Mouse (Mus musculus) G1E (cell line): ENCODE results near the gene Tmc8. TPM values are rescaled to one million over a fixed set of nuclear protein-coding genes. Genes with fewer than 3 reads are reported as not detected.
A peak's percentile ranks its signal among the peaks of the same experiment; 100 is the strongest.
"Not testable (repeated sequence)": the region's sequence is repeated elsewhere in the genome, so short reads cannot be mapped to it uniquely, and the experiment has no call there.

Source experiments
- ATAC-seq: 2 replicates; pipeline ENCODE4 v1.8.0; 2016; ENCODE audit warnings: mild to moderate bottlenecking; ENCODE audit not compliant: insufficient number of reproducible peaks, poor library complexity, low FRiP score, severe bottlenecking; ENCODE audit errors: extremely low read depth
- DNase-seq: peaks from one replicate; pipeline ENCODE4 v3.0.0; 2012; ENCODE audit warnings: low spot score
- H3K27me3 ChIP-seq: 2 replicates; pipeline ENCODE4 v1.6.1; 2012; ENCODE audit warnings: mild to moderate bottlenecking, low read length, inconsistent platforms; ENCODE audit not compliant: insufficient read depth
- H3K36me3 ChIP-seq: replicated peaks from 2 replicates; pipeline ENCODE3; 2012; ENCODE audit warnings: mild to moderate bottlenecking, inconsistent platforms
- H3K4me1 ChIP-seq: 2 replicates; pipeline ENCODE4 v1.6.1; 2012; ENCODE audit warnings: low read depth, low read length, inconsistent platforms, mixed read lengths; ENCODE audit not compliant: insufficient read depth
- H3K4me3 ChIP-seq: 2 replicates; pipeline ENCODE4 v1.5.1; 2012; ENCODE audit warnings: low read depth, mild to moderate bottlenecking, inconsistent platforms, low read length, moderate library complexity, mixed read lengths
- H3K9me3 ChIP-seq: replicated peaks from 2 replicates; pipeline ENCODE4 v1.6.1; 2012; ENCODE audit warnings: inconsistent platforms
- CTCF ChIP-seq: IDR thresholded peaks from 2 replicates; pipeline ENCODE4 v1.5.1; 2012; ENCODE audit warnings: low read depth, low read length, inconsistent platforms, mixed read lengths
- GATA1 ChIP-seq: IDR thresholded peaks from 2 replicates; pipeline ENCODE4 v1.6.1; 2012; ENCODE audit warnings: borderline replicate concordance, low read length, inconsistent platforms, mixed read lengths
- GATA2 ChIP-seq: IDR thresholded peaks from 2 replicates; pipeline ENCODE4 v1.6.1; 2012; ENCODE audit warnings: low read depth, low read length, inconsistent platforms, borderline replicate concordance
- POLR2AphosphoS5 ChIP-seq: IDR thresholded peaks from 2 replicates; pipeline ENCODE4 v1.6.1; 2012; ENCODE audit warnings: low read depth, low read length, inconsistent platforms; ENCODE audit not compliant: insufficient replicate concordance
- TAL1 ChIP-seq: conservative IDR thresholded peaks from 2 replicates; pipeline ENCODE4 v1.6.1; 2012; ENCODE audit warnings: low read depth, low read length, inconsistent platforms, mixed read lengths
- polyA plus RNA-seq: library from polyadenylated mRNA; stranded (reverse); fragments of >175 nt; gene quantifications from 2 replicates; pipeline ENCODE4 v1.2.3, GENCODE M21; 2012
- total RNA-seq, 2 experiments: library from RNA; stranded (forward) in 1 of 2; stranded (reverse) in 1 of 2; fragments of 200-1000 nt in 1 of 2; fragments of >200 nt in 1 of 2; fragmentation: Nextera tagmentation in 1 of 2; gene quantifications; 2 replicates each; pipeline ENCODE4 v1.2.3; 2014 to 2017

The Tmc8 gene
- total and polyA plus RNA-seq, 3 experiments, result 3.4 to 43.8 (median 26.9) TPM

- peak within 1 kb of the TSS; percentile 99 for H3K4me3 ChIP-seq
- H3K36me3 ChIP-seq, result peaks cover 77% of the 10 kb centered on the region
- H3K27me3 ChIP-seq, result no peaks in the 10 kb centered on the region
- DNase-seq, result peak; percentile 84
- TF ChIP-seq GATA1 (no peak), CTCF (no peak), GATA2 (no peak), POLR2AphosphoS5 (no peak), TAL1 (no peak)
- no peaks in the 10 kb centered on the region for H3K9me3 ChIP-seq
- ATAC-seq, result no peak
- H3K4me1 ChIP-seq, result peaks cover 62% of the 10 kb centered on the region
These were observed 27.8 kb downstream of the Tmc8 start, which contains the start of the genes Gm20708 and Syngr2 for GRCm38 (mm10) chr11:117809407-117810311. Gene Gm20708 (plus strand): TSS chr11:117809668. Gene Syngr2 (plus strand): TSS chr11:117809668.

- ATAC-seq, result peak; percentile 86
- H3K4me1 ChIP-seq, result peaks cover 71% of the 10 kb centered on the region
- H3K9me3 ChIP-seq, result no peaks in the 10 kb centered on the region
- TF ChIP-seq GATA1 (no peak), CTCF (0 out of 2 replicates have a peak, but pooled peaks have one; percentile 31)
- DNase-seq, result peak; percentile 81
- H3K36me3 ChIP-seq, result peaks cover 78% of the 10 kb centered on the region
- peak overlapping the region; percentile 99 for H3K4me3 ChIP-seq
- no peaks in the 10 kb centered on the region for H3K27me3 ChIP-seq
These were observed 28.6 kb downstream of the Tmc8 start for GRCm38 (mm10) chr11:117810401-117811046.

GRCm38 (mm10) chr11:117813867-117814266 is 32.0 kb downstream of the Tmc8 start:
- Histone ChIP-seq H3K4me1 (peaks cover 88% of the 10 kb centered on the region), H3K27me3 (no peaks in the 10 kb centered on the region), H3K9me3 (no peaks in the 10 kb centered on the region), H3K36me3 (peaks cover 84% of the 10 kb centered on the region), H3K4me3 (no peak overlapping the region)
- TF ChIP-seq GATA2, result no peak
- TF ChIP-seq GATA1, result no peak
- no peak for TF ChIP-seq TAL1
- TF ChIP-seq CTCF, result no peak
- no peak for TF ChIP-seq POLR2AphosphoS5
- DNase-seq (no peak), ATAC-seq (no peak)

- DNase-seq (no peak), ATAC-seq (no peak)
- Histone ChIP-seq H3K36me3 (peaks cover 94% of the 10 kb centered on the region), H3K27me3 (no peaks in the 10 kb centered on the region), H3K4me1 (peaks cover 92% of the 10 kb centered on the region), H3K9me3 (no peaks in the 10 kb centered on the region), H3K4me3 (no peak overlapping the region)
- TF ChIP-seq GATA2 (no peak), GATA1 (no peak), TAL1 (no peak), POLR2AphosphoS5 (no peak), CTCF (no peak)
These were observed 33.0 kb downstream of the Tmc8 start for GRCm38 (mm10) chr11:117814704-117815366.

- H3K9me3 ChIP-seq, H3K4me3 ChIP-seq, DNase-seq, H3K27me3 ChIP-seq, ATAC-seq: not testable (repeated sequence)
- H3K4me1 ChIP-seq, result peaks cover 89% of the 10 kb centered on the region
- H3K36me3 ChIP-seq, result peaks cover 100% of the 10 kb centered on the region
These were observed 34.0 kb downstream of the Tmc8 start for GRCm38 (mm10) chr11:117815850-117816249.

- H3K4me3 ChIP-seq, result no peak overlapping the region; the same call in 1 of the 2 replicates
- DNase-seq (no peak), ATAC-seq (no peak)
- H3K4me1 ChIP-seq, result peaks cover 89% of the 10 kb centered on the region
- no peaks in the 10 kb centered on the region for H3K9me3 ChIP-seq
- H3K36me3 ChIP-seq, result peaks cover 100% of the 10 kb centered on the region
- TF ChIP-seq CTCF, result no peak
- TF ChIP-seq POLR2AphosphoS5, result no peak
- no peak for TF ChIP-seq GATA2
- no peak for TF ChIP-seq GATA1
- TF ChIP-seq TAL1, result no peak
- H3K27me3 ChIP-seq, result no peaks in the 10 kb centered on the region
These were observed 34.6 kb downstream of the Tmc8 start for GRCm38 (mm10) chr11:117816389-117816996.
